Comparison of ENCODE assay signal across 19 mouse cellular contexts in the genomic region with DNA sequence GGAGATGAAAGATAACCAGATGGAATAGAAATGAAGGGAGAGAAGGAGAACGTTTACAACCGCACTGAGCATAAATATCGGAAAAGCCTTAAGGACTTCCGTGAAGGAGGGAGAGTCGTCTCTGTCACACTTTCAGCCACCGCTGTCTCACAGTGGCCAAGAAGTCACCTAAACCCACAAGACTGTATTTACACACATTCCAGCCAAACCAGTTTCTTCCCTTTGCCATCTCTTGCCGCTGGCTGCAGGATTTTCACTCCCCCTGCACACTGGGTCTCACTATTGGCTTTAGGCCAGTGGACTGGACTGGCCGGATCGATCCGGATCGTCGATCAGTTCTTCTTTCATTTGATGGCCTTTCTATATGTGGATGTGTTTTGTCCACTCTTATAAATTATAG. TPM values are rescaled to one million over a fixed set of nuclear protein-coding genes. Genes with fewer than 3 reads are reported as not detected.
DNase-seq lines count a peak whose midpoint lies in the region; ATAC-seq and TF ChIP-seq lines count a peak whose summit lies in the region.
"Had no signal": no experiment of that assay in that cellular context is flagged by ENCODE, and none has a peak within 500 bp of the region (broad histone marks: within the 10 kb centered on the region; RNA-seq: fewer than 3 reads in every experiment).

No protein-coding gene starts in this region.

- DNase-seq in kidney, adult 2 months: peak; percentile 11
- DNase-seq in kidney, adult 11 months: no peak
- DNase-seq in lung, postnatal 0 days (ENCODE audit: low spot score): peak; percentile 9
- no peak for DNase-seq in lung, postnatal 25 days (ENCODE audit: low spot score)
- peak; percentile 45 for DNase-seq in stomach, postnatal 0 days (ENCODE audit: low spot score)
- DNase-seq in forebrain, postnatal 0 days: no peak
- DNase-seq: adrenal gland, postnatal 25 days; cerebellum, adult 9-10 months; kidney, adult 9 months; layer of hippocampus, postnatal 36 days; midbrain, embryonic 14.5 days; spleen, adult 18-20 months had no signal

- TF ChIP-seq POLR2A in kidney, adult 2 months (IDR thresholded peaks at IDR 0.05; ENCODE audit: low read depth, low read length): no peak

- peaks cover 13% of the 10 kb centered on the region for H3K4me1 ChIP-seq in kidney, adult 2 months (ENCODE audit: control insufficient read depth, insufficient read depth, low read length)
- no peaks in the 10 kb centered on the region for H3K4me1 ChIP-seq in lung, postnatal 0 days (ENCODE audit: insufficient read depth, low read depth, low read length)
- peaks cover 4% of the 10 kb centered on the region; the same call in 1 of the 2 replicates for H3K4me1 ChIP-seq in intestine, postnatal 0 days (replicated peaks; ENCODE audit: control insufficient read depth, insufficient read depth, low read length)
- H3K4me1 ChIP-seq in stomach, postnatal 0 days (replicated peaks; ENCODE audit: control insufficient read depth, insufficient read depth): no peaks in the 10 kb centered on the region
- H3K4me1 ChIP-seq in forebrain, postnatal 0 days (ENCODE audit: insufficient read depth): no peaks in the 10 kb centered on the region
- H3K4me1 ChIP-seq: forebrain, embryonic 15.5 days had no signal

- TF ChIP-seq CTCF in kidney, adult 2 months (conservative IDR thresholded peaks at IDR 0.05; ENCODE audit: insufficient read depth, insufficient read length, low read depth, low read length): no peak
- no peak for TF ChIP-seq CTCF in lung, postnatal 0 days (IDR thresholded peaks at IDR 0.05)
- no peak for TF ChIP-seq CTCF in intestine, postnatal 0 days (IDR thresholded peaks at IDR 0.05; ENCODE audit: low read depth)
- TF ChIP-seq CTCF in stomach, postnatal 0 days (IDR thresholded peaks at IDR 0.05; ENCODE audit: low read depth): no peak
- no peak for TF ChIP-seq CTCF in forebrain, postnatal 0 days (IDR thresholded peaks at IDR 0.05; ENCODE audit: low read depth)

- ATAC-seq in lung, postnatal 0 days: no peak
- ATAC-seq in intestine, postnatal 0 days: no peak
- ATAC-seq in stomach, postnatal 0 days (ENCODE audit: low FRiP score, low TSS enrichment): peak; percentile 45; the same call in 1 of the 2 replicates
- ATAC-seq in forebrain, postnatal 0 days: no peak
- ATAC-seq: forebrain, embryonic 15.5 days; hindbrain, embryonic 16.5 days had no signal

- 54% methylated on average over 12 of the region's 12 CpGs for WGBS in kidney, adult 2 months
- 36% methylated on average over 12 of the region's 12 CpGs for WGBS in lung, postnatal 0 days
- WGBS in intestine, postnatal 0 days: 31% methylated on average over 12 of the region's 12 CpGs
- WGBS in stomach, postnatal 0 days: 54% methylated on average over 12 of the region's 12 CpGs
- 88% methylated on average over 12 of the region's 12 CpGs for WGBS in forebrain, postnatal 0 days

- H3K27me3 ChIP-seq in kidney, adult 2 months (replicated peaks; ENCODE audit: control insufficient read depth, insufficient read depth, low read length): no peaks in the 10 kb centered on the region
- no peaks in the 10 kb centered on the region for H3K27me3 ChIP-seq in lung, postnatal 0 days (replicated peaks; ENCODE audit: insufficient read depth, low read length)
- H3K27me3 ChIP-seq in intestine, postnatal 0 days (replicated peaks; ENCODE audit: control insufficient read depth, insufficient read depth, low read length): no peaks in the 10 kb centered on the region
- no peaks in the 10 kb centered on the region for H3K27me3 ChIP-seq in stomach, postnatal 0 days (ENCODE audit: control insufficient read depth, insufficient read depth, low read length)
- no peaks in the 10 kb centered on the region for H3K27me3 ChIP-seq in forebrain, postnatal 0 days (ENCODE audit: insufficient read depth, low read length)
- H3K27me3 ChIP-seq: forebrain, embryonic 15.5 days had no signal

- no peak overlapping the region for H3K4me3 ChIP-seq in kidney, adult 2 months (ENCODE audit: insufficient read depth, low read depth, low read length)
- no peak overlapping the region for H3K4me3 ChIP-seq in lung, postnatal 0 days (ENCODE audit: low read depth, low read length)
- H3K4me3 ChIP-seq in intestine, postnatal 0 days (ENCODE audit: low read depth, low read length): no peak overlapping the region
- no peak overlapping the region for H3K4me3 ChIP-seq in stomach, postnatal 0 days (ENCODE audit: low read depth, low read length)
- no peak overlapping the region for H3K4me3 ChIP-seq in forebrain, postnatal 0 days (ENCODE audit: low read depth, low read length)
- H3K4me3 ChIP-seq: embryonic facial prominence, embryonic 10.5 days; forebrain, embryonic 15.5 days; heart, embryonic 10.5 days; hindbrain, embryonic 10.5 days had no signal

- H3K9me3 ChIP-seq in lung, postnatal 0 days (ENCODE audit: low read length): no peaks in the 10 kb centered on the region
- H3K9me3 ChIP-seq in intestine, postnatal 0 days (ENCODE audit: control insufficient read depth): no peaks in the 10 kb centered on the region
- no peaks in the 10 kb centered on the region for H3K9me3 ChIP-seq in stomach, postnatal 0 days (ENCODE audit: control insufficient read depth, low read length)
- no peaks in the 10 kb centered on the region for H3K9me3 ChIP-seq in forebrain, postnatal 0 days (ENCODE audit: low read length)
- H3K9me3 ChIP-seq: embryonic facial prominence, embryonic 10.5 days; forebrain, embryonic 15.5 days; heart, embryonic 10.5 days; hindbrain, embryonic 10.5 days had no signal

- no peaks in the 10 kb centered on the region for H3K36me3 ChIP-seq in kidney, adult 2 months (ENCODE audit: control insufficient read depth, insufficient read depth, low read length)
- H3K36me3 ChIP-seq in lung, postnatal 0 days (ENCODE audit: insufficient read depth, low read length): no peaks in the 10 kb centered on the region
- H3K36me3 ChIP-seq in intestine, postnatal 0 days (ENCODE audit: control insufficient read depth, insufficient read depth): no peaks in the 10 kb centered on the region
- no peaks in the 10 kb centered on the region for H3K36me3 ChIP-seq in stomach, postnatal 0 days (ENCODE audit: control insufficient read depth, insufficient read depth, low read length)
- H3K36me3 ChIP-seq in forebrain, postnatal 0 days (ENCODE audit: insufficient read depth): no peaks in the 10 kb centered on the region
- H3K36me3 ChIP-seq: embryonic facial prominence, embryonic 10.5 days; forebrain, embryonic 15.5 days; heart, embryonic 10.5 days; hindbrain, embryonic 10.5 days had no signal

- H3K4me2 ChIP-seq in lung, postnatal 0 days (replicated peaks; ENCODE audit: low read depth, low read length): no peak overlapping the region
- peak overlapping the region; percentile 37; the same call in 1 of the 2 replicates for H3K4me2 ChIP-seq in intestine, postnatal 0 days (replicated peaks; ENCODE audit: low read depth)
- H3K4me2 ChIP-seq in stomach, postnatal 0 days (replicated peaks; ENCODE audit: low read depth): peak overlapping the region; percentile 21; the same call in 1 of the 2 replicates
- no peak overlapping the region for H3K4me2 ChIP-seq in forebrain, postnatal 0 days (ENCODE audit: low read depth)
- H3K4me2 ChIP-seq: forebrain, embryonic 15.5 days; liver, embryonic 11.5 days had no signal

- H3K27ac ChIP-seq in kidney, adult 2 months (ENCODE audit: insufficient read depth, low read depth, low read length): no peak overlapping the region
- no peak overlapping the region for H3K27ac ChIP-seq in lung, postnatal 0 days (ENCODE audit: low read length)
- no peak overlapping the region; the same call in 1 of the 2 replicates for H3K27ac ChIP-seq in intestine, postnatal 0 days (ENCODE audit: low read depth, low read length)
- H3K27ac ChIP-seq in stomach, postnatal 0 days (replicated peaks): no peak overlapping the region
- H3K27ac ChIP-seq in forebrain, postnatal 0 days (ENCODE audit: low read depth, low read length): no peak overlapping the region
- H3K27ac ChIP-seq: forebrain, embryonic 15.5 days; heart, embryonic 10.5 days; hindbrain, embryonic 10.5 days had no signal

- TF ChIP-seq EP300 in lung, postnatal 0 days (IDR thresholded peaks at IDR 0.05): no peak
- TF ChIP-seq EP300 in stomach, postnatal 0 days (optimal IDR thresholded peaks at IDR 0.05): no peak

- no peak overlapping the region for H3K9ac ChIP-seq in lung, postnatal 0 days (replicated peaks; ENCODE audit: low read depth)
- H3K9ac ChIP-seq in intestine, postnatal 0 days (ENCODE audit: low read depth, low read length): no peak overlapping the region
- H3K9ac ChIP-seq in stomach, postnatal 0 days (ENCODE audit: low read length): no peak overlapping the region
- H3K9ac ChIP-seq in forebrain, postnatal 0 days: no peak overlapping the region
- H3K9ac ChIP-seq: forebrain, embryonic 15.5 days had no signal

RNA-seq across cellular contexts. Expression of a gene that starts 23.4 kb away (rescaled TPM):
- 29.9 and 30.2 TPM in 2 replicates for polyA plus RNA-seq in kidney, adult 2 months (2012; rRNA removed)
- polyA plus RNA-seq in lung, postnatal 0 days (2015; fragmentation: Nextera tagmentation; extraction: Ambion mirVana): 6.0 and 7.7 TPM in 2 replicates
- 15.3 and 18.4 TPM in 2 replicates for polyA plus RNA-seq in intestine, postnatal 0 days (2015; fragmentation: Nextera tagmentation; extraction: Ambion mirVana)
- 7.6 and 9.0 TPM in 2 replicates for polyA plus RNA-seq in stomach, postnatal 0 days (2015; fragmentation: Nextera tagmentation; extraction: Ambion mirVana)
- 17.9 and 22.1 TPM in 2 replicates for total RNA-seq in forebrain, postnatal 0 days (2014; rRNA removed)
- 9.5 and 13.1 TPM in 2 replicates for polyA plus RNA-seq in forebrain, postnatal 0 days (2015; fragmentation: Nextera tagmentation; extraction: Ambion mirVana)

Comparison
In these comparisons a context has a peak if more than half of its experiments do, and no peak if none do; other contexts are left out.
1. DNase-seq: peak in kidney, adult 2 months (single experiment), lung, postnatal 0 days (single experiment) and stomach, postnatal 0 days (single experiment); none in kidney, adult 11 months (single experiment), lung, postnatal 25 days (single experiment) and forebrain, postnatal 0 days (single experiment).
2. H3K4me2 ChIP-seq: peak in intestine, postnatal 0 days (single experiment) and stomach, postnatal 0 days (single experiment); none in lung, postnatal 0 days (single experiment) and forebrain, postnatal 0 days (single experiment).